Mouse (Mus musculus) erythroid progenitor cell, adult 5-6 weeks (primary cell): ENCODE measurements around the gene Psmd5. TPM values are rescaled to one million over a fixed set of nuclear protein-coding genes. Genes with fewer than 3 reads are reported as not detected.

Source experiments
- total RNA-seq, 2 experiments: library from RNA; stranded (forward) in 1 of 2; stranded (reverse) in 1 of 2; fragments of 150-400 nt in 1 of 2; fragments of 186-747, 209-891 nt in 1 of 2; gene quantifications; 2 replicates each; pipeline versions ENCODE4 v1.2.3 to v1.2.4; 2015 to 2017; ENCODE audit warnings: low replicate concordance in 2 of 2

The Psmd5 gene
- total RNA-seq, 2 experiments from 2014 or later: 37.2 to 56.6 TPM

Other genes starting within 250 kb of the Psmd5 start
- gene Gapvd1, start 119.7 kb downstream of the Psmd5 start, total RNA-seq (2015; ENCODE audit: low replicate concordance): 106 and 118 TPM in 2 replicates
- 198 and 392 TPM in 2 replicates for gene Gapvd1, start 119.7 kb downstream of the Psmd5 start, total RNA-seq (2017; ENCODE audit: low replicate concordance)
- gene Hspa5, start 103.0 kb downstream of the Psmd5 start, total RNA-seq (2015; ENCODE audit: low replicate concordance): 168 and 188 TPM in 2 replicates
- gene Hspa5, start 103.0 kb downstream of the Psmd5 start, total RNA-seq (2017; ENCODE audit: low replicate concordance): 512 and 550 TPM in 2 replicates
- gene Rabepk, start 75.1 kb downstream of the Psmd5 start, total RNA-seq (2015; ENCODE audit: low replicate concordance): 1.3 and 9.0 TPM in 2 replicates
- 1.5 and 4.7 TPM in 2 replicates for gene Rabepk, start 75.1 kb downstream of the Psmd5 start, total RNA-seq (2017; ENCODE audit: low replicate concordance)
- 92.6 and 93.5 TPM in 2 replicates for gene Fbxw2, start 48.7 kb downstream of the Psmd5 start, total RNA-seq (2015; ENCODE audit: low replicate concordance)
- 95.5 and 121 TPM in 2 replicates for gene Fbxw2, start 48.7 kb downstream of the Psmd5 start, total RNA-seq (2017; ENCODE audit: low replicate concordance)
- gene Gm34653, start 42.0 kb downstream of the Psmd5 start, total RNA-seq (2015; ENCODE audit: low replicate concordance): 1.3 TPM in 1 of 2 replicates, not detected in the other
- gene Gm34653, start 42.0 kb downstream of the Psmd5 start, total RNA-seq (2017; ENCODE audit: low replicate concordance): not detected in 2 replicates
- gene Cutal, start 572 bp downstream of the Psmd5 start, total RNA-seq (2015; ENCODE audit: low replicate concordance): not detected in 2 replicates
- gene Cutal, start 572 bp downstream of the Psmd5 start, total RNA-seq (2017; ENCODE audit: low replicate concordance): not detected in 2 replicates
- gene Phf19, start 39.1 kb upstream of the Psmd5 start, total RNA-seq (2015; ENCODE audit: low replicate concordance): 2.5 TPM in 1 of 2 replicates, not detected in the other
- 1.4 and 2.2 TPM in 2 replicates for gene Phf19, start 39.1 kb upstream of the Psmd5 start, total RNA-seq (2017; ENCODE audit: low replicate concordance)
- gene Traf1, start 86.8 kb upstream of the Psmd5 start, total RNA-seq (2015; ENCODE audit: low replicate concordance): 1.1 and 1.3 TPM in 2 replicates
- 1.3 TPM in 1 of 2 replicates, not detected in the other for gene Traf1, start 86.8 kb upstream of the Psmd5 start, total RNA-seq (2017; ENCODE audit: low replicate concordance)
- gene Hc, start 186.5 kb upstream of the Psmd5 start, total RNA-seq (2015; ENCODE audit: low replicate concordance): not detected in 2 replicates
- not detected in 2 replicates for gene Hc, start 186.5 kb upstream of the Psmd5 start, total RNA-seq (2017; ENCODE audit: low replicate concordance)
- gene AI182371, start 226.6 kb upstream of the Psmd5 start, total RNA-seq (2015; ENCODE audit: low replicate concordance): not detected in 2 replicates
- 1.3 TPM in 1 of 2 replicates, not detected in the other for gene AI182371, start 226.6 kb upstream of the Psmd5 start, total RNA-seq (2017; ENCODE audit: low replicate concordance)
- 86.1 and 116 TPM in 2 replicates for gene Cntrl, start 234.5 kb upstream of the Psmd5 start, total RNA-seq (2015; ENCODE audit: low replicate concordance)
- gene Cntrl, start 234.5 kb upstream of the Psmd5 start, total RNA-seq (2017; ENCODE audit: low replicate concordance): 78.9 and 99.0 TPM in 2 replicates